Mouse (Mus musculus) natural killer cell, adult 2 months (primary cell): ENCODE measurements around the gene Gramd2.
A peak's percentile ranks its signal among the peaks of the same experiment; 100 is the strongest.
"Not testable (repeated sequence)": the region's sequence is repeated elsewhere in the genome, so short reads cannot be mapped to it uniquely, and the experiment has no call there.

ENCODE experiments used
- DNase-seq, 2 experiments: peaks; one replicate each; pipeline ENCODE4 v3.0.0; 2022; ENCODE audit warnings: low spot score in 2 of 2

Gene Gramd2

DNA sequence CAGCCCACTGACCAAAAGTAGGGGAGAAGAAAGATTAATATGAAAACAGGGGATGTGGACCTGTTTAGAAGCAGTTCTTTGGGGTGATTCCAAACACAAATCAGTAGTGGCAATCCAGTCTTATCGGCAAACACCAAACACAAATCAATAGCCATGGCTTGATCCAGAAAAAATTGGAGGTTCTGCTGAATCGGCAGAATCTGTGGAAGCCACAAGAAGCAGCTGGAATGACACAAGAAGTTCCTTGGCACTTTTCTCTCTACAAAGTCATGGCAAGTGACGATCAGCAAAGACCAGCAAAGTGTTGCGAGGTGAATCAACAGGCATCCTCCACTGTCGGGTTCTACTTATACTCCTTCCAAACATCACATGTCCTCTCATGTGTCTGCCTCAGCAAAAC, 41.2 kb downstream of the Gramd2 start:
- no peak for DNase-seq

DNA sequence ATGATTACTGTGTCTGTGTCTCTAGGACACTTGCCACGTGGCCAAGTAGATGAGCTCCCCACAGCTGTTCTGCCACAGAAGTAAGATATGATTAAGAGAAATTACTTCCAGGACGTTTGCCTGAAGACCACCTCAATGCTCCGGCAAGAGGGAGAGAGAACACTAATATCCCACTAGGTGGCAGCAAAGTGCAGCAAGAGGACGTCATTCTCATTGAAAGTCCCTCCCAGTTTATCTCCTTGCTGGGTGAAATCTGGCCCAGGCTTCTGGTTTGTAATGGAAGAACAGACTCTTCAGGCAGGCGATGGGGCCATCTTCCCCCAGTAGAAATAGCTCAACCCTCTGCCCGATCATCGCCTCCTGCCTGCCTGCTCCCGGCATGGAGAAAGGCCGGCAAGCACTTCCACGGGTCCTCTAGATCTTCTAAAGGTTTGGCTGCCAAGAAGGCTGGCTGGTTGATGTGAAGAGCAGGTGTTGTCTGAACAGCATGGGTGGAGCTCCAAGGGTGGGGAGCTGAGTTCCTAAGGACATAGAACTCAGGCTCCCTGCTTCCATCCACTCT, 43.2 kb downstream of the Gramd2 start:
- peak; percentile 42 to 61 for DNase-seq

DNA sequence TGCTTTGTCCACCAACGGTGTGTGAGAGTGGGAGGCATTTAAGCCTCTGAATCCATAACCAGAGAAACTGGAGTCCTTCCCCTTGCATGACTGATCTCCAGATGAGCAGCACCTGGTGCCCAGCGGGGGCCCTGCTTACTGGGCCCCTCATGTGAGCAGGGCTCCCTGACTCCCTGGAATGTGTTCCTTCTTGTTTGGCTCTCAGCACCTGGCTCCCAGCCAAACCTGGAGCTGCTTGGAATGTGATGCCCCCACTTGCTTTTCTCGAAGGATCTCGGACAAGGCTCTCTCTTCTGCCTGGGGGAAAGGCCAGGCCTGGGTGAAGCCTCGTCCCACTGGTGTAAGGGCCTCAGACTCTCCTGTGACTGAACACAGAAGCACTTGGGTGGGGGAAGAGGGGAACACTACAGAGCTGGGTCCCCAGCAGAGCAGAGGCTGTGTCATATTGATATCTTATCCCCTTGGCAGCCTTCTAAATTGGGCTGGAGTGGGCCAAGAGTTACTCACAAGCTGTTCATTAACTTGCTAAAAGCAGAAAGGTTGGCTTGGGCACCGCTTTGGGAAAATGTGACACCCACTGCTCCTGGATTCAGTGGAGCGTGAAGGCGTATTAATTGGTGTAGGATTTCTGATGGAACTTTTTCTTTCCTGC, 44.0 kb downstream of the Gramd2 start:
- no peak for DNase-seq

DNA sequence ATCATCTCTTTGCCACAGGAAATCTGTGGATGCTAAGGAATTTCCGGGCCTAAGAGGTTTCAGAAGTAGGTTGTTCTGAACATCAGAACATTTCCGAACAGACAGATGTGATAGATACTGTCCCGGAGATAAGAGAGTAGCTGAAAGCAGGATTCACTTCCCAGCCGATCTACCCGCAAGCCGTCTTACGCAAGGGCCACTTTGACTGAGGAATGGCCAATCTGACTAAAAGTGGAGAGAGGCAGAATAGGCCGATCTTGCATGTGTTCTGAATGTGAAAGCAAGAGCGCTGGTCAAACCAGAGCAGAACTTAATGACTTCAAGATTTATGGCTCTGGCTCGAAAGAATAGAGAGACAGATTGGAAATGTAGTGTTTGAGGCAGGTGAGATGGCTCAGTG, 45.6 kb downstream of the Gramd2 start:
- DNase-seq = no peak

DNA sequence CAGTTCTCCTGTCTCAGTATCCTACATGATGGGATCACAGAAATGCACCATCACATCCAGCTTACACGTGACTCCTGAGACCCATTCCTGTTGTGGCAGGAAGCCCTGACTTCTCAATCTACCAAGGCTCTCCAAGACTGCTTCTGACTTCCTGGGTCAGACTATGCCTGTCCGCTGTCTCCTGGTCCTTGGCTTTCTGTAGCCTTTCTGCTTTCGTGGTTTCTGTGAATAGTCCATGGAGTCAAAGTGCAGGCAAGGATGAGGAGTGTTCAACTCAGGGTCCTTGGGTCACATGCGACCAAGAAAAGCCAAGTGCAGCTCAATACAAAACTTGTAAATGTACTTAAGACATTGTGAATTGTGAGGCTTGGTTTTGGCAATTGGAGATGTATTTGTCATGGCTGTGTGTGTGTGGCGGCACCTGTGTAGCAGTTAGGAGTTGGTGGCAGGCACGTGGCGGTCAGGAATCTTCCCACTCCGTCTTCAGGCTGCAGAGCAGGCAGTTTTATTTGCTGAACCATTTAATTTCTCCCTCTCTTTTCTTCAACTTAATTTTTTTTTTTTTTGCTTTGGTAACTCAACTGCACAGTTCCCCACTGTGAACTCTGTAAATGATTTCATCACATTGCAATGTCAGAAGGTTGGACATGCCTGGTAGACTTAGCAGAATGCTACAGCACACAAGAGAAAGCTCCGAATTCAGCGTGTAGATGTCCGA, 47.8 kb downstream of the Gramd2 start:
- no peak for DNase-seq

DNA sequence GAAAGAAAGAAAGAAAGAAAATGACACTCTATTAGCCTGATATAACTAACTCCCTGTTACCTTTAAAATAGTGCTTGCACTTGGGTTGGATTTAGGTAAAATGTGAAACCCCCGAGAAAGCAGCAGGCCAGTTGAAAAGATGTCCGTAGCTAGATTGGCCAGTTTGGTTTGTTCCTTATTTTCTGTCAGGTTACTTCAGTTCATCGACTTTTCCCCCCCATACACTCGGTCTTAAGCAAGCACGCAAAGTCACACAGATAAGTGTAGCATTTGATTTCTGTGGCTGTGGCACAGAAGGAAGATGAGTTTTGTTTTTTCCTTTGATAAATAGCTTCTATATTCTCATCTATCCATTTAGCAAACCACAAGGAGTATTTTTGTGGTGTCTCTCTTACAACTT, 51.2 kb downstream of the Gramd2 start:
- no peak for DNase-seq

DNA sequence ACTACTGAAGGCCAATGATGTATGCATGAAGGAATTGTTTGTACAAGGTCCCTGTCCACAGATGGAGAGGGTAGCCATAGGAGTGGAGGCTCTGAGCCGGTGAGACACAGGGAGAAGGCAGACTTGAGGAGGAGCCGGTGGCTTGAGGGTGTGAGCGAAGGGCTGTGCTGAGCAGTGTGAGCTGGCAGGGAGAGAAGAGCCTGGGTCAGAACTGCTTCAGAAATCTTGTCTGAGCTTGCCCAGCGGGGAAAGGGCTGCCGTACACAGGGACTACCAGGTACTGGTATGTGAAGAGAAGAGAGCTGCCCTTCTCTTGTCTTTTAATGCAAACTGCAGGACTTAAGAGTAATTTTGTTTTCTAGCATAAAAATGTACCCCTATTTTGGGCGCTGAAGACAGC, 53.1 kb downstream of the Gramd2 start:
- DNase-seq = no peak

DNA sequence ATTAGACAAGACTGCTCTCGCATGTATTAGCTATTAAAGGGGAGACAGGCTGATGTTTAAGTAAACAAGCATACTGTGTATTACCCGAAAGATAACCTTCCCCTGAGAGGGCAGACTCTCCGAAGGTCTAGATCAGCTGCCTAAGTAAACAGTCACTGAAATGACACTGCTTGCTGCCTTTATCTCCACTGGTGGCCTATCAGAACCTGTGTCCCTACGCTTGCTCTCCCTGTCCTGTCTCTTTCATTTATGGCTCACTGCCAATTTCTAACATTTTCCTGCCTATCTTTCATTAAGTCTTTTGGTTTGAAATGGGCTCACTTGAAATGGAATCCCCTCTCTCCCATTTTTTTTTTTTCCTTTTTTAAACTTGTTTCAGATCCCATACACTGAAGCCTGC, 55.5 kb downstream of the Gramd2 start:
- DNase-seq = no peak

DNA sequence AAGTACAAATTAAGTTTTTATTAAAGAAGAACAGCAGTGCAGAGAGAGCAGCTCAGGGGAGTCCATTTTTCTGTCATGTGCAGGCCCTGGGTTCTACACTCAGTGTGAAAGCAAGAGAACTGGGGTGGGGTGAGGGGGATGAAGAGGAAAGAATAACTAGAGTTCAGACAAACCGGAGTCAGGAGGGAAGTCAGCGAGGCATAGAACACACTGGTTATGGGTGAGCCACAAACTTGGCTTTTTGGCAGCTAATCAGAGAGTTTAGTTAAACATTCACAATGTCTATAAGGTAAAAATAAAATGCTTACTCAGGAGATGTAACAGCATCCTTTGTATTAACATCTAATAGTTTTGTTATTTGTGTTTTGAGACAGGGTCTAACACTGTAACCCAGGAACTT, 60.6 kb downstream of the Gramd2 start:
- DNase-seq = no peak

DNA sequence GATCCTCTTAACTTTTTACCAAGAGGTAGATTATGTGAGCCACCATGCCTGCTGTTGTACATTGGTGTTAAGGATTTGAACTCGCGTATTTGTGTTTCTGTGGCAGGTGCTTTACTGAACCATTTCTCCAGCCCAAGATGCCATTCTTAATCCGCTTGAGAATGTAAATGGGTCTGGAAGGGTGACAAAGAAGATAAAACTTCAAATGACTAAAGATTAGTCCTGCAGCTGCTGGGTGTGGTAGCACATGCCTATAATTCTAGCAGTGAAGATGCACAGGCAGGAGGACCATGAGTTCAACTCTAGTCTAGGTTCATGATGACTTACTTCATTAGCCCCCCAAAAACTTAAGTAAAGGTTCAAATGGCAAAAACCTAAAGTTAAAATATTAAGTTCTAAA, 64.0 kb downstream of the Gramd2 start:
- no peak for DNase-seq

DNA sequence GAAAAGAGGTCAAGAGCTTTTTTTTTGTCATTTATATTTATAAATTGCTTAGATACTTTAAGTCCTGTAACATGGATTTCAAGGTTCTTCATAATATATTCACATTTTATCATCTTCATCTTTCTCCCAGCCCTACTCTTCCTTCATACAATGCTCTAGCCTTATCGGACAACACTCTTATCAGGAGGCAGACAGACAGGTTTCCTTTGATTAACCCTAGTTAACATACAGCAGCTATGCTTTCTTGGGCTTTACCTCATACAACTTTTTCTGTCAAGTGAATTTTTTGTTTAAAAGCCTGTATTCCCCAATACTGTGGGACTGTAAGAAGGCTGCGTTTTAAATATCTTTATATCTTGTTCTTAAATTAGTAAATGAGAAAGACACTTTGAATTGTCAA, 68.4 kb downstream of the Gramd2 start:
- no peak for DNase-seq

DNA sequence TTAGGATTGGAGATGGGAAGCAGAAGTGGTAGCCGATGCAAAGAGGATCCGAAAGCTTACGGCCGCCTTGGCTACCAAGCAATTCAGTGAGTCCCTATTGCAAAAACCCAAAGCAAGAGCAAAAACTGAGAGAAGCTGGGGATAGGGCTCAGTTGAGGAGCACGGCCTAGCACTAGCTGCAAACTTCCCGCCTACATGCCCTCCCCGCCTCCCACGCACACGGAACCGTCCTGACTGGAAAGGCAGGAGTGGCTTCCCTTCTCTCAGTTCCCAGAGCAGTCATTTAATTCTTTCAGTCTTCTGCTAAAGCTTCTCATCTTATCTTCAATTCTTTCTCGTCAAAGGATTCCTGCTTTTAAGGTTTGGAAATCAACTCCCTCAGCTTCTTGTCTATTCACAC, 69.0 kb downstream of the Gramd2 start:
- no peak for DNase-seq

DNA sequence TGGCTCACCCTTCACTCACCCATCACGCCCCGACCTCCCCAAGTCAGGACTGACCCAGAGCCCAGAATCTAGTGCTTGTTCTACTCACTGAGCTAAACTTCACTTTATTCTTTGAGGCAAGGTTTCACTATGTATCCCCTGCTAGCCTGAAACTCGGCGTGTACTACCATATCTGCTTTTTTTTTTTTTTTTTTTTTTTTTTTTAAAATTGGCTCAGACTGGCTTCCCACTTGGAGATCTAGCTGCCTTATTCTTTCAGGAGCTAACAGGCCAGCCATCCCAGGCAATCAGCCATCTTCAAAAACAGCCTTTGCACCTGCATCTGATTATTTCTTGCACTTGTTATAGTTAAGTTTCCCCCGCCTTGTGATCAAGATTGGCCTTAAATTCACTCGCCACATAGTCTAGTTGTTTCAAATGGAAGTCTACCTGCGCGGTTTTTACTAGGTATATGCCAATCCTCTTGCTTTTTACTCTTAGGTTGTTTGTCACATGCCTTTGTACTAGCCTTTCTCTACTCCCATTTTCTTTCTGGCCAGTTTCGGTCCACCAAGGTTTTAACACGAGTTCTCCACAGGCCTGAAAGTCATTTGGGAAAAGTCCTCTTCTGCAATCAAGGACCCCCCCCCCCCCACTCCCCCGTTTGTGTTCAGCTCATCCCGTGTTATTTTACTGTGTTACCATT, 69.8 kb downstream of the Gramd2 start:
- no peak for DNase-seq

DNA sequence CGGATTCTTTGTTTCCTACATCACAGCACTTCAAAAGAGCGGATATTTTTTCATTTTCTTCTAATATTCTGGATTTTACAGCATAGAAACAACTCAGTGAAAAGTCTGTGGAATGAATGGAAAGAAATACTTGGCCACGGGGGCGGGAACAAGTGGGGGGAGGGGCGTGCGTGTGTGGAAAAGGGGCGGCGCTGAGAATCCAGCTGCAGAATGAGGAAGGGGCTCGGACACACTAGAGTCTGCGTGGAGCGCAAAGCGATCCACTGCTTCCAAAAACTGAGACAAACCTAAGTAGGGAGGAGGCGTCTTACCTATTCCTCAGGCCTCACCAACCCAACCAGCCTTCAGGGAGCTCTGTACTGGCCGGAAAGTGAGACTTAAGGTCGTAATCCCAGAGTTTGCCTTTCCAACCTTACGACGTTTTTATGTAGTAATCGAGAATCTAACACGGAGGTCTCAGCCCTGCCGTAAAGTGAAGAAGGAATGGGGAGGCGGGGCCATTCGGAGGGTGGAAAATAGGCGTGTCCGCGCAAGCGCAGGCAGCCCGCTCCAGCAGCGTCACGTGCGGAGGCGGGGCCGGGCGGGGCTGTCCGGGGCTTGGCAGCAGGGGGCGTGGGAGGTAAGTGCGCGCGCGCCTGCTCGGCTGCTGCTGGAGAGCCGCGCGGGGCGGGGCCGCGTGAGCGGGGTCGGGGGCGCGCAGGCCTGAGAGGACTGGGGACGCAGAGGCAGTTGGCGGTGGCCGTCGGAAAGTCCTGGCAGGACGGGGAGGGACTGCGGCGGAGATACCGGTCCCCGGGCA, 70.5 kb downstream of the Gramd2 start, which contains the start of the genes Senp8 and Myo9a:
Gene Senp8 (minus strand): TSS at position 444 of the 799 bp plus-strand sequence.
Gene Myo9a (plus strand): TSS at position 630 of the 799 bp plus-strand sequence.
- peak; percentile 100 for DNase-seq

DNA sequence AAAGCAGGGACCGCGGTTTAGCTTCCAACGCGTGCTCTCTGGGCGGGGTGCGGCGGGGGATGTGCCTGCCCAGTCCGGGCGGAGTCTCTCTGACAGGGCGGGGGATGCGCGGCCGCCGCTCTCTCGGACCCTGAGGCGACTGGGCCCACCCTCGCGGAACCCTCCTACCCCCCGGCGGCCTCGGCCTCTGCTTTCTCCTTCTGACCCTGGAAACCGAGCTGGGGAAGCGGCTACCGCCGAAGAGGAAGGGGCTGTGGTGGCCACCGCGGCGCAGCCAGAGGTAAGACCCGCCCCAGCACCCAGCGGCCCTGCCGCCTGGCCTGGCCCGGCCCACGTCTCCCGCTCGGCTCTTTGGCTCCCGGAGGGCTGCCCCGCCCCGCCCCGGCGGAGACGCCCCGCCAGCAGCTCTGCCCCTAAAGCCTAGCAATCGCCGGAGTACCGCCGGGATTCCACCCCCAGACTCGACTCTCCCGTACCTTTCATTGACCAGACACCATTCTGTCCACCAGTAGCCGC, 71.2 kb downstream of the Gramd2 start:
- DNase-seq = peak in 1 of 2 experiments; percentile 79

DNA sequence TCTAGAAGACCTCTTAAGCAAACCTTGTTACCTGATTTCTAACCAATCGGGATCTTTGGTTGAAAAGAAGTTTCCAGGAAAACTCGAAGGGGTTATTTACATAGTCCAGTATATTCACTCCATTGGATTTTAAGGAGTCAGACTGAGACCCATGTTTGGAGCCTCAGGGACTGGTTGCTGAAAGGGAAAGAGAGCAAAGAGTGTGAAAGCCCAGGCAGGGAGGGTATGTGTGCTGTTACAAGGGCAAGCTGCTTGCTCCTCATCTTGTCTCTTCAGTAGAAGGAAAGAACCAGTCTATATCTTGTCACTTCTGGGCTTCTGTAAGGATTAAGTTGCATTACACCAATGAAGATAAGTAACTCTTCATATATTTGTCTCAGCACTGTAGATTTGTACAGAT, 72.0 kb downstream of the Gramd2 start:
- DNase-seq = no peak

DNA sequence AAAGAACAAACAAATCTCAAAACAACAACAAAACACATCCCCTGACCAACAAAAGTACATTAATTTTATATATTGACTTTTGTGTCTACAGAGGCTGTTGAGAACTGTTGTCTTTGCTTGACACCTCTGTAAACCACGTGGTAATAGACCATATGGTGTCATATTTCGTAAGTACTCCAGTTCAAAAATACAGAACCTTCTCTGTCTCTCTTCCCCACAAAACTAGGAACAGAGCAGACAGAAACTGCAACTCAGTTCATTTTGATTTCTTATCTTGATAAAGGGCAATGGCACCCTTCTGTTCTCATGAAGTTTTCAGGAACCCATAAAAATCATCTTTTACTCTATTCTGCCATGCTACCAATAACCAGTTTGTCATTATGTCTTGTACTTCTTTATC, 75.3 kb downstream of the Gramd2 start:
- no peak for DNase-seq

DNA sequence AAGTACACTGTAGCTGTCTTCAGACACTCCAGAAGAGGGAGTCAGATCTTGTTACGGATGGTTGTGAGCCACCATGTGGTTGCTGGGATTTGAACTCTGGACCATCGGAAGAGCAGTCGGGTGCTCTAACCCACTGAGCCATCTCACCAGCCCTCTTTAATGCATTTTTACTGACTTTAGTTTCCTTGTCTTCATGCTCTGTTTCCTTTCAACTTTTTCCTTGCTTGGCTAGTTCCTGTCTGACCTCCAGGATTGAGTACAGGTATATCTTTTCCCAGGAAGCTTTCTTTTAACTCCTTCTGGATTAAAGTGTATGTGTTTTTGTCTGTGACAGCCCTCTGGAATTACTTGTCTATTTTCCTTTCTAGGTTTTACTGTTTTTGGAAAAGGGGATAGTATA, 77.1 kb downstream of the Gramd2 start:
- DNase-seq = not testable (repeated sequence)

DNA sequence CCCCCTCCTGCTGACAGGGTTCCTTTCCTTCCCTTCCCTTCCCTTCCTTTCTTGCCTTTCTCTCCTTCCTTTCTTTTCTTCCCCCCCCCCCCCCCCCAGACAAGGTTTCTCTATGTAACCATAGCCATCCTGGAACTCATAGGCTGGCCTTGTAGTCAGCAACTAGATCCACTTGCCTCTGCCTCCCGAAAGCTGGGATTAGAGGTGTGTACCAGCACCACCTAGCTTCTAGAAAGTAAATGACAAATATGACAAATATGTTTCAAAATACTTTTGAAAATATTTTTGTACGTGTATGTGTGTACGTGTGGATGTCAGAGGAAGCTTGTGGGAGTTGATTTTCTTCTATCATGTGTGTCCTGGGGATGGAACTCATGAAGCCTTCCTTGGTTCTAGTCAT, 80.6 kb downstream of the Gramd2 start:
- DNase-seq = no peak

DNA sequence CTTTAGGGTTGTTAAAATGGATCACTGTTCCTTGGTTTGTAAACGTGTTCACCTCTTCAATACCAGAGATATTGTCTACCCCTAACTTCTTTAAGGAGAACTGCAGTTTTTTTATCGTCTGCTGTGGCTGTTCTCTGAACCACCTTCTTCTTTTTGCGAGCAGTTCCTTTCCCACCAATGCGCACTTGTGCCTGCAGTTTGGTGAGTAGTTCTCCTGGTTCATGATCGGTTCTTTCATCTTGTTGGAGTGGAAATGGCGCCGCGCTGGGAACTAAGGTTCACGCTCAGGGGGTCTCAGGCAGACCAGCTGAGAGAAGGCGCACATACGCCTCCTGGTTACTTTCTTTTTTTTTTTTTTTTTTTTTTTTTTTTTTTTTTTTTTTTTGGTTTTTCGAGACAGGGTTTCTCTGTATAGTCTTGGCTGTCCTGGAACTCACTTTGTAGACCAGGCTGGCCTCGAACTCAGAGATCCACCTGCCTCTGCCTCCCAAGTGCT, 87.1 kb downstream of the Gramd2 start:
- DNase-seq = not testable (repeated sequence)
